Mouse (Mus musculus) stomach, embryonic 14.5 days (tissue): ENCODE results near the gene 1700001P01Rik. TPM values are rescaled to one million over a fixed set of nuclear protein-coding genes. Genes with fewer than 3 reads are reported as not detected.

ENCODE experiments used
- ATAC-seq: fragments of 200-750 bp; cut with Nextera tagmentation; 2 replicates; pipeline ENCODE4 v1.8.0; 2017; ENCODE audit warnings: low read depth, moderate TSS enrichment; ENCODE audit not compliant: insufficient number of reproducible peaks, insufficient read depth, low FRiP score
- H3K27ac ChIP-seq: fragments of 300-500 bp; sonication (generic); 2 replicates; pipeline ENCODE4 v1.5.1; 2014; ENCODE audit warnings: mild to moderate bottlenecking, low read length, moderate library complexity, mixed read lengths
- H3K27me3 ChIP-seq: fragments of 300-500 bp; sonication (generic); 2 replicates; pipeline ENCODE4 v1.6.1; 2014; ENCODE audit warnings: low read length, control low read depth, mixed read lengths; ENCODE audit not compliant: control insufficient read depth, insufficient read depth
- H3K36me3 ChIP-seq: fragments of 300-500 bp; sonication (generic); 2 replicates; pipeline ENCODE4 v1.6.1; 2014; ENCODE audit warnings: mild to moderate bottlenecking, control low read depth, low read length, moderate library complexity, mixed read lengths; ENCODE audit not compliant: control insufficient read depth, insufficient read depth
- H3K4me1 ChIP-seq: fragments of 300-500 bp; sonication (generic); 2 replicates; pipeline ENCODE4 v1.6.1; 2014; ENCODE audit warnings: low read length, control low read depth, mixed read lengths; ENCODE audit not compliant: control insufficient read depth, insufficient read depth
- H3K4me2 ChIP-seq: fragments of 300-500 bp; sonication (generic); replicated peaks from 2 replicates; pipeline ENCODE4 v1.6.1; 2014; ENCODE audit warnings: low read depth, low read length, control low read depth
- H3K4me3 ChIP-seq: fragments of 300-500 bp; sonication (generic); 2 replicates; pipeline ENCODE4 v1.5.1; 2014; ENCODE audit warnings: low read depth, low read length, control low read depth
- H3K9ac ChIP-seq: fragments of 300-500 bp; sonication (generic); replicated peaks from 2 replicates; pipeline ENCODE4 v1.6.1; 2014; ENCODE audit warnings: low read depth, mild to moderate bottlenecking, control low read depth, low read length, moderate library complexity, mixed read lengths
- H3K9me3 ChIP-seq: fragments of 300-500 bp; sonication (generic); 2 replicates; pipeline ENCODE4 v1.6.1; 2016; ENCODE audit warnings: low read depth, low read length, control low read depth; ENCODE audit not compliant: control insufficient read depth
- WGBS: fragments of 180-500 bp; shearing (Covaris S2); extraction: QIAGEN DNeasy Blood & Tissue Kit; methylation state at CpG from one replicate; pipeline ENCODE4 v1.1.7; 2014; 5-methylcytosine and 5-hydroxymethylcytosine counted together
- polyA plus RNA-seq: library from polyadenylated mRNA; unstranded; fragments of >200 nt; fragmentation: Nextera tagmentation; extraction: Ambion mirVana; gene quantifications from 2 replicates; pipeline ENCODE4 v1.2.1, GENCODE M21; 2014

Gene 1700001P01Rik
- polyA plus RNA-seq, 1 experiment from 2014 or later: 0.43 TPM

DNA sequence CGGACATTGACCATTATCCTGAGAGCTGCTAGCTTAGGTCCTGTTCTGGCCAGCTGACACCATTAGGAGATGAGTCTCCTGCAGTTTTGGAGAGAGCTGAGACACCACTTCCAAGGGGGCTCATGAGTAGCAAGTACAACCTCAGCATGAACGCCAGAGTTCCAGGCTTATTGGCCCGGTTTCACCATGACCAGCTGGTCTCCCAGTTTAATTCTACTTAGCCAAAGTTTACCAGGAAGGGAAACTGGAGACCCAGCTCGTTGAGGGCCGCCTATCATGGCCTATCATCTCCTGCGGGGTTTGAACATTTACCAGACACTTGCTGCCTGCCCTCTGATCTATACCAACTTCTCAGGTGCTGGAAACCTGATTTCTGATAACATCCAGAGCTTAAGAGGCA lies 31.9 kb upstream of the 1700001P01Rik start:
- Histone ChIP-seq H3K9me3 (no peaks in the 10 kb centered on the region), H3K9ac (no peak overlapping the region), H3K4me3 (no peak overlapping the region), H3K4me1 (peaks cover 88% of the 10 kb centered on the region), H3K4me2 (no peak overlapping the region), H3K36me3 (peaks cover 21% of the 10 kb centered on the region), H3K27ac (peak overlapping the region; percentile 23; the same call in 1 of the 2 replicates), H3K27me3 (no peaks in the 10 kb centered on the region)
- no peak for ATAC-seq
- 18% methylated on average over 6 of the region's 6 CpGs for WGBS

- H3K27me3 ChIP-seq: no peaks in the 10 kb centered on the region
- no peak for ATAC-seq
- no peaks in the 10 kb centered on the region for H3K9me3 ChIP-seq
- no peak overlapping the region; the same call in 1 of the 2 replicates for H3K4me2 ChIP-seq
- 56% methylated on average over 7 of the region's 7 CpGs for WGBS
- no peak overlapping the region for H3K9ac ChIP-seq
- H3K4me1 ChIP-seq: peaks cover 88% of the 10 kb centered on the region
- peak overlapping the region; percentile 92; the same call in 1 of the 2 replicates for H3K27ac ChIP-seq
- H3K4me3 ChIP-seq: no peak overlapping the region
- H3K36me3 ChIP-seq: peaks cover 21% of the 10 kb centered on the region
Measured at GRCm38 (mm10) chr11:97806613-97806964, 30.9 kb upstream of the 1700001P01Rik start.

GRCm38 (mm10) chr11:97805662-97806612 lies 30.2 kb upstream of the 1700001P01Rik start:
- H3K9ac ChIP-seq: no peak overlapping the region; the same call in 1 of the 2 replicates

GRCm38 (mm10) chr11:97804841-97805661 lies 29.3 kb upstream of the 1700001P01Rik start:
- Histone ChIP-seq H3K27me3 (no peaks in the 10 kb centered on the region), H3K36me3 (peaks cover 21% of the 10 kb centered on the region), H3K9ac (no peak overlapping the region), H3K27ac (peak overlapping the region; percentile 92), H3K4me1 (peaks cover 82% of the 10 kb centered on the region), H3K9me3 (no peaks in the 10 kb centered on the region), H3K4me3 (peak overlapping the region; percentile 1; the same call in 1 of the 2 replicates), H3K4me2 (peak overlapping the region; percentile 48)
- WGBS: 12% methylated on average over 9 of the region's 9 CpGs
- no peak for ATAC-seq

More at GRCm38 (mm10) chr11:97805662-97806612, 30.2 kb upstream of the 1700001P01Rik start:
- H3K9me3 ChIP-seq: no peaks in the 10 kb centered on the region
- no peak overlapping the region; the same call in 1 of the 2 replicates for H3K4me3 ChIP-seq
- peak overlapping the region; percentile 48 for H3K4me2 ChIP-seq
- H3K36me3 ChIP-seq: peaks cover 21% of the 10 kb centered on the region
- WGBS: 19% methylated on average over 15 of the region's 15 CpGs
- H3K27me3 ChIP-seq: no peaks in the 10 kb centered on the region
- no peak for ATAC-seq
- H3K27ac ChIP-seq: peak overlapping the region; percentile 92
- H3K4me1 ChIP-seq: peaks cover 89% of the 10 kb centered on the region

DNA sequence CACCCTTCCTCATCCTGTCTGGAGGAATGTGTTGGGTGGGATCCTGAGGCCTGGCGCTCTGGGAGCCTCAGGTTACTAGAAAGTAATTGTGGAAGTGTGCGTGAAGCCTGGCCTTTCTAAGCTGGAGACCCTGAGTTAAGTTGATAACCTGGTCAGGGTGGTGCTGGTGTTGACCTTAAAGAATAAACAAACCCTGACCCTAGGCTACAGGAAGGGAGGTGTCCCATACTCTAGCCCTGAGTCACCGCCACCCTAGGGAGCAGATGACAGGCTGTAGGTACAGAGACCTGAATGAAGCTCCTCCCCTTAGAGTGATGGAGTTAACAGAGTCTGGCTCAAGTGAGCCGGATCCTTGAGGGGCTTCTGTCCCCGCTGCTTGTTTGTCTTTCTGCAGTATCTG lies 28.1 kb upstream of the 1700001P01Rik start:
- 59% methylated on average over 5 of the region's 5 CpGs for WGBS
- no peak overlapping the region for H3K9ac ChIP-seq

GRCm38 (mm10) chr11:97802495-97802894 lies 26.8 kb upstream of the 1700001P01Rik start:
- H3K4me3 ChIP-seq: no peak overlapping the region
- WGBS: 34% methylated on average over 6 of the region's 6 CpGs
- peak overlapping the region; percentile 97 for H3K27ac ChIP-seq
- H3K36me3 ChIP-seq: peaks cover 7% of the 10 kb centered on the region
- H3K9ac ChIP-seq: no peak overlapping the region
- no peaks in the 10 kb centered on the region for H3K27me3 ChIP-seq
- peak overlapping the region; percentile 89 for H3K4me2 ChIP-seq
- no peak for ATAC-seq
- no peaks in the 10 kb centered on the region for H3K9me3 ChIP-seq
- peaks cover 59% of the 10 kb centered on the region for H3K4me1 ChIP-seq

More for the DNA sequence above, 28.1 kb upstream of the 1700001P01Rik start:
- no peaks in the 10 kb centered on the region for H3K27me3 ChIP-seq
- H3K4me2 ChIP-seq: peak overlapping the region; percentile 48; the same call in 1 of the 2 replicates
- peaks cover 72% of the 10 kb centered on the region for H3K4me1 ChIP-seq
- H3K9me3 ChIP-seq: no peaks in the 10 kb centered on the region
- ATAC-seq: no peak
- peaks cover 18% of the 10 kb centered on the region for H3K36me3 ChIP-seq
- H3K27ac ChIP-seq: peak overlapping the region; percentile 92; the same call in 1 of the 2 replicates
- no peak overlapping the region for H3K4me3 ChIP-seq

GRCm38 (mm10) chr11:97802194-97802470 lies 26.4 kb upstream of the 1700001P01Rik start:
- ATAC-seq: no peak
- Histone ChIP-seq H3K27me3 (no peaks in the 10 kb centered on the region), H3K4me3 (peak overlapping the region; percentile 86; the same call in 1 of the 2 replicates), H3K9me3 (no peaks in the 10 kb centered on the region), H3K9ac (no peak overlapping the region), H3K27ac (peak overlapping the region; percentile 97), H3K4me1 (peaks cover 55% of the 10 kb centered on the region), H3K4me2 (peak overlapping the region; percentile 89), H3K36me3 (peaks cover 3% of the 10 kb centered on the region)
- 12% methylated on average over 1 of the region's 1 CpGs for WGBS
